Mouse (Mus musculus): ENCODE results near the gene Nos1. TPM values are rescaled to one million over a fixed set of nuclear protein-coding genes. Genes with fewer than 3 reads are reported as not detected.

Gene Nos1
- total RNA-seq, 2 experiments from 2014 or later, result 30.4 to 31.3 TPM

GRCm38 (mm10) chr5:117996581-117996980 is 215.7 kb downstream of the Nos1 start:
- no peak for DNase-seq (ENCODE audit: low spot score in 2 of 2)

GRCm38 (mm10) chr5:117997434-117997970 is 216.7 kb downstream of the Nos1 start:
- no peak for DNase-seq (ENCODE audit: low spot score in 2 of 2)

GRCm38 (mm10) chr5:117999061-117999460 is 218.2 kb downstream of the Nos1 start:
- DNase-seq (ENCODE audit: low spot score in 2 of 2), result no peak

- no peak for DNase-seq (ENCODE audit: low spot score in 2 of 2)
Observed at GRCm38 (mm10) chr5:117999584-117999983, 218.8 kb downstream of the Nos1 start.

GRCm38 (mm10) chr5:118002059-118002458 is 221.2 kb downstream of the Nos1 start:
- peak; percentile 82 to 83 for DNase-seq (ENCODE audit: low spot score in 2 of 2)

- peak; percentile 74 to 82 for DNase-seq (ENCODE audit: low spot score in 2 of 2)
Observed at GRCm38 (mm10) chr5:118004619-118005018, 223.8 kb downstream of the Nos1 start.

- DNase-seq (ENCODE audit: low spot score in 2 of 2), result no peak
Observed at GRCm38 (mm10) chr5:118005728-118006127, 224.9 kb downstream of the Nos1 start.

- DNase-seq (ENCODE audit: low spot score in 2 of 2), result no peak
Observed at GRCm38 (mm10) chr5:118008344-118008743, 227.5 kb downstream of the Nos1 start.

Other genes starting within 250 kb of the Nos1 start
- 100 to 1,000 TPM; 125 to 134 TPM for gene Fbxo21, start 195.7 kb downstream of the Nos1 start, total RNA-seq (2021)
- gene Tesc, start 246.7 kb downstream of the Nos1 start, total RNA-seq (2021), result 10 to 100 TPM; 41.3 to 42.2 TPM

All from layer of hippocampus, postnatal 10 days (tissue).